Mouse (Mus musculus) cerebellum, adult 2 months (tissue): ENCODE data around the gene Kcnk4.

Experiments used
- CTCF ChIP-seq: fragments of 200-500 bp; IDR thresholded peaks from 2 replicates; pipeline ENCODE4 v1.5.1; 2011; ENCODE audit warnings: low read depth, mild to moderate bottlenecking, control low read depth, low read length, moderate library complexity, borderline replicate concordance; ENCODE audit not compliant: insufficient read depth
- POLR2A ChIP-seq: fragments of 200-500 bp; IDR thresholded peaks from 2 replicates; pipeline ENCODE4 v1.6.1; 2011; ENCODE audit warnings: low read length, control low read depth, borderline replicate concordance; ENCODE audit not compliant: insufficient read depth

DNA sequence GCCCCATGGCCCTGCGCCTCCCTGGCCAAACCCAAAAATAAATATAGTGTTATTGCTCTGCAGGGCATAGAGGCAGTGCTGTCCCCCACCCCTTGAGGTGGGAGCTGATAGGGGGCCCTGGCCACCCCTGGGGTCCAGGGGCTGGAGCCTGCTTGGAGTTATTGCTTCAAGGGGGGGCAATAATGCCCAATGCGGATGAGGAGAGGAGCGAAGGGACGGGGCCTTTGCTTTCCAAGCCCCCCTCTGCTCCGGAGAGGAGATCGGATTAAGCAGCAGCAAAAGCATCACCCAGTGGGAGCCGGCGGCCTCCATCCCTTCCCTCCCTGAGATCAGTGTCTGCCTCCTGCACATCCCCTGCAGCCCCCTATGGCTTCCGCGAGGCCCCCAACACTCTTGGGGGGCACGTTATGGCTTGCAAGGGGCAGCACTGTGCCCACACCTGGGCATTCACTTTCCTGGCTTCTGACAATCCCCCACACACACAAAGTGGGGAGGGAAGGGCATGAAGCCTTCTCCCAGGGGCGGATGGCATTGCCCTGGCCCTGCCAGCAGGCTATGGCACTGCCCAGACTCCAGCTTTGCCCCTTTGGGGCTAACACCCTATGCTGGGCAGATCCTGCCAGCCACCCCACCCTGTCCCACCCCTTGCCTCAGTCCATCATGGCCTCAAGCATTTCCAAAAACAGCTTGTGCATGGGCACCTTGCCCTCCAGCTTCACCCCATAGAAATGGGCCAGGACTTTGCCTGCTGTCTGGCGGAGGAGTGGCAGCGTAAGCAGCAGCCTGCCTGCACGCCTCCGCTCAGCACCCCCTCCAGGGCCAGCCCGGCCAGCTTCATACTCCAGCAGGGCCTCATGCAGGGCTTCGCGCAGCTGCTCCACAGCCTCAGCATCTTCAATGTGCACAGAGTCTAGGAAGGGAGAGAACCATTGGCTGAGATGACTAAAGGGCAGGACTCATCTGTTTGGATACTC, 22.9 kb downstream of the Kcnk4 start:
- TF ChIP-seq CTCF (no peak), POLR2A (no peak)
